Mouse (Mus musculus) activated CD4-positive, CD25-positive, alpha-beta regulatory T cell, adult 4 months (primary cell): ENCODE results near the gene Alg11. TPM values are rescaled to one million over a fixed set of nuclear protein-coding genes. Genes with fewer than 3 reads are reported as not detected.

Source experiments
- ATAC-seq: one replicate; pipeline ENCODE4 v1.8.0; 2017
- polyA plus RNA-seq, 2 experiments: library from polyadenylated mRNA; unstranded; fragments of 100-300 nt; shearing (Covaris generic); gene quantifications; one replicate each; pipeline ENCODE4 v1.2.1; 2017

Gene Alg11
- polyA plus RNA-seq, 2 experiments from 2014 or later, result 19.7 to 20.2 TPM

GRCm38 (mm10) chr8:22079313-22080007 lies 18.9 kb downstream of the Alg11 start:
- no peak for ATAC-seq

- no peak for ATAC-seq
These were observed 28.7 kb downstream of the Alg11 start for GRCm38 (mm10) chr8:22089226-22089625.

GRCm38 (mm10) chr8:22091568-22091967 lies 31.0 kb downstream of the Alg11 start:
- ATAC-seq, result no peak

DNA sequence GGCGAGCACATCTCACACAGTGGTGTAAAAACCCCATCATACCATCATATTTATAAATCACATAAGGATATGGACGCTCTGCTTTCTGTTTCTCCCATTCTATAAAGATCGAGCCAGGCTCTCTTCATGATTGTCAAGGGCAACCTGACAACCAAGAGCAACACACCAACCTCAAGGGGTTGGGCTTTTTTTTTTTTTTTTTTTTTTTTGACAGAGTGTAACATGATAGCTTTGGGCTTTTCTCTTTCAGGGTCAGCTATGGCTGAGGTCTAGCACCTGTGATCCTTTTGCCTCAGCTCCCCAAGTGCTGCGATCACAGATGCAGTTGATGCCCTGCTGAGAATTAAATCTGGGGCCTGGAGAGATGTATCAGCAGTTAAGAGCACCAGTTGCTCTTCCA lies 46.5 kb downstream of the Alg11 start:
- no peak for ATAC-seq

Other genes with a start within 250 kb of the Alg11 start
- not detected for gene Defb50, start 237.2 kb upstream of the Alg11 start, polyA plus RNA-seq
- not detected for gene Defb2, start 220.8 kb upstream of the Alg11 start, polyA plus RNA-seq
- not detected for gene Defb10, start 201.8 kb upstream of the Alg11 start, polyA plus RNA-seq
- not detected for gene Defb9, start 175.3 kb upstream of the Alg11 start, polyA plus RNA-seq
- gene Defb11, start 154.3 kb upstream of the Alg11 start, polyA plus RNA-seq, result not detected
- gene Defb15, start 128.0 kb upstream of the Alg11 start, polyA plus RNA-seq, result not detected
- gene Defb35, start 122.4 kb upstream of the Alg11 start, polyA plus RNA-seq, result not detected
- gene Defb13, start 114.0 kb upstream of the Alg11 start, polyA plus RNA-seq, result not detected
- not detected for gene Fam90a1a, start 102.0 kb upstream of the Alg11 start, polyA plus RNA-seq
- not detected for gene Ccdc70, start 90.9 kb upstream of the Alg11 start, polyA plus RNA-seq
- not detected for gene Atp7b, start 416 bp upstream of the Alg11 start, polyA plus RNA-seq
- gene Nek5, start 64.3 kb downstream of the Alg11 start, polyA plus RNA-seq, result under 1 TPM in 1 of 2 experiments, not detected in 1; 0.22 TPM
- gene Nek3, start 105.7 kb downstream of the Alg11 start, polyA plus RNA-seq, result 1 to 10 TPM; 4.6 to 6.1 TPM
- 10 to 100 TPM; 13.3 to 14.9 TPM for gene Ckap2, start 125.1 kb downstream of the Alg11 start, polyA plus RNA-seq
- 10 to 100 TPM; 30.5 to 41.2 TPM for gene Vps36, start 132.1 kb downstream of the Alg11 start, polyA plus RNA-seq
- gene Thsd1, start 166.6 kb downstream of the Alg11 start, polyA plus RNA-seq, result under 1 TPM in 1 of 2 experiments, not detected in 1; 0.10 TPM
- gene Tpte, start 222.7 kb downstream of the Alg11 start, polyA plus RNA-seq, result not detected